Mouse (Mus musculus): ENCODE measurements at regions not wholly inside any gene's neighbourhood (a gene's known extent, or its start where the extent isn't known, plus 50 kb on each side); places are given as distances from the start of the nearest gene placed in this dataset.
"Not testable (repeated sequence)": the region's sequence is repeated elsewhere in the genome, so short reads cannot be mapped to it uniquely, and the experiment has no call there.

GRCm38 (mm10) chr3:57935042-57935610 is 87.2 kb upstream of the Pfn2 start:
- Histone ChIP-seq H3K27me3 (no peaks in the 10 kb centered on the region), H3K4me2 (no peak overlapping the region), H3K4me1 (replicated peaks) (no peaks in the 10 kb centered on the region), H3K36me3 (no peaks in the 10 kb centered on the region), H3K9ac (replicated peaks) (no peak overlapping the region), H3K4me3 (replicated peaks) (no peak overlapping the region), H3K9me3 (no peaks in the 10 kb centered on the region), H3K27ac (no peak overlapping the region)
- 66% methylated on average over 5 of the region's 5 CpGs for WGBS
- no peak for ATAC-seq (ENCODE audit: insufficient number of reproducible peaks, insufficient read depth, low FRiP score, low TSS enrichment, low read depth)

DNA sequence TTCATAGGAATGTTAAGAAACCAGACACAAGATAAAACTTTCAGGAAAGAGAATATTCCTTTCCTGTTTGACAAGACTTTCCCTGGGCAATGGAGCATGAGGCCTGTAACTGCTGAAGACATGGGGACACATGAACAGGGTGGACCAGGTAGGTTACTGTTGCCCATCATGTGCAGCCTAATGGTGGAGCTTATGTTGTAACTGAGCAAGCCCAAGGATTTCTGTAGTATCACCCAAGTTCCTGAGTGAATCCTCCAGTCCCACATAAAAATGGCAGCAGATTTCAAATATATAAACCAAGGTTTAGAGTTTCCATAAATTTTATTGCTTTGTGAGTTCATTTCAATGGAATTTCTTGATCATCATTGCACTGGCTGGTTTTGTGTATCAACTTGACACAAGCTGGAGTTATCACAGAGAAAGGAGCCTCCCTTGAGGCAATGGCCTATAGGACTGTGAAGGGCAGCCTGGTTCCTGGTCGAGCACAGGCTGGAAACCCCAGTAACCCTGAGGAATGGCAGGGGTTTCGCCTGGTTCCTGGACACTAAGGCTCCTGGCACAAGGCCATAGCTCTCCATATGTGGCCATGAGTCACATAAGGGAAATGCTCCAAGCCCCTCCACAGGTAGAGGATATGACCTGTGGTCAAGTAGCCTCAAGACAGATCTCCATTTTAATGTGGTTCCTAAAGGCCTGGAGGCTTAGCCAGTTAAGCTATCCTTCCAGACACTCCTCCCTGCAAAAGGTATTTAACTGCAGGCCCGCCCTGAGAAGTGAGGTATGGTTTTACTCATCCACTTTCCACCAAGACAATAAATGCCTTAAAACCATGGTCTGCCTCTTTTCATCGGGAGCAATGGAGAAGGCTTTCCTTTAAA is 92.9 kb upstream of the Pfn2 start:
- Histone ChIP-seq H3K4me2 (no peak overlapping the region), H3K36me3 (no peaks in the 10 kb centered on the region), H3K27ac (no peak overlapping the region), H3K4me3 (replicated peaks) (no peak overlapping the region), H3K27me3 (no peaks in the 10 kb centered on the region), H3K9ac (replicated peaks) (no peak overlapping the region), H3K9me3 (no peaks in the 10 kb centered on the region), H3K4me1 (replicated peaks) (no peaks in the 10 kb centered on the region)
- WGBS = 79% methylated on average over 4 of the region's 4 CpGs
- no peak for ATAC-seq (ENCODE audit: insufficient number of reproducible peaks, insufficient read depth, low FRiP score, low TSS enrichment, low read depth)

DNA sequence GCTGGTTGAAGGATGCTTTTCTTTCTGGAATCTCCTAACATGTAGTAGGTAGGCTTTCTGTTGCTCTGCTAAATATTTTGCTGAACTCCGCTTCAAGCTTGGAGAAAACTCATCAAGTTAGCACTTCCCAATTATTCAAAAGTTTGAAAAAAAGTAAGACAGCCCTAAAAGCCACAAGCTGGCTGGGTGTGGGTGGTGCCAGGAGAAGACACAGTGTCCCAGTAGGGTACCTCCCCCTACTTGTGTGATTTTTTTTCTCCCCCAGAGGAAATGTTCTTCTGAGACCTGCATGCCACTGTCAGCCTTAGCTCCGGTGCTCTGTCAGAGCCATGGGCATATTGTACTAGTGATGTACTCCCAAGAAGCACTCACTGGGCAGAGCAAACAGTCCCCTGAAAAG is 96.8 kb upstream of the Pfn2 start:
- no peaks in the 10 kb centered on the region for H3K36me3 ChIP-seq
- WGBS = 93% methylated on average over 2 of the region's 2 CpGs

DNA sequence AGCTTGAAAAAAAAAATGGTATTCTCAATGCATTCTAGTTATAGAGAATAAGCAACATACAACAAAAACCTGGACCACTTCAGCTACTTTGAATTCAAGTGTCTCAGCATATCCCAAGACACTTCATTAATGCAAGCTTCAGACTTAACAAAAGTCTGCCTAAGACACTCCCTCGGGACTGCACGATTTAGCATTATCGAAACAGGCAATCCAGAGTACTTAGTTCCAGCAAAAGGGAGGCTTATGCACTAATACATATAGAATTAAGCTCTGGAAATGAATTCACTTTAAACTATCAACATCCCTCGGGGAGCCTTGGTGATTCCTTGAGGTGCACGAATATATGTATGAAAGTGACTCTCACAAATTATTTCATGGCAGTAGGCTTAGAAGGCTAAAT is 97.9 kb upstream of the Pfn2 start:
- Histone ChIP-seq H3K27ac (no peak overlapping the region), H3K36me3 (no peaks in the 10 kb centered on the region), H3K4me2 (no peak overlapping the region), H3K4me1 (replicated peaks) (0 out of 2 replicates have a peak, but pooled peaks cover 3% of the 10 kb centered on the region), H3K27me3 (0 out of 2 replicates have a peak, but pooled peaks cover 1% of the 10 kb centered on the region), H3K9ac (replicated peaks) (no peak overlapping the region), H3K4me3 (replicated peaks) (no peak overlapping the region), H3K9me3 (no peaks in the 10 kb centered on the region)
- ATAC-seq (ENCODE audit: insufficient number of reproducible peaks, insufficient read depth, low FRiP score, low TSS enrichment, low read depth) = no peak
- WGBS = 87% methylated on average over 5 of the region's 5 CpGs

More for the DNA sequence above, 96.8 kb upstream of the Pfn2 start:
- H3K9ac ChIP-seq (replicated peaks) = no peak overlapping the region
- no peaks in the 10 kb centered on the region for H3K9me3 ChIP-seq
- no peak overlapping the region for H3K4me3 ChIP-seq (replicated peaks)
- H3K27ac ChIP-seq = no peak overlapping the region
- H3K4me2 ChIP-seq = no peak overlapping the region
- no peaks in the 10 kb centered on the region for H3K27me3 ChIP-seq
- 0 out of 2 replicates have a peak, but pooled peaks cover 3% of the 10 kb centered on the region for H3K4me1 ChIP-seq (replicated peaks)
- no peak for ATAC-seq (ENCODE audit: insufficient number of reproducible peaks, insufficient read depth, low FRiP score, low TSS enrichment, low read depth)

GRCm38 (mm10) chr3:57947331-57947730 is 99.5 kb upstream of the Pfn2 start:
- ATAC-seq (ENCODE audit: insufficient number of reproducible peaks, insufficient read depth, low FRiP score, low TSS enrichment, low read depth) = no peak
- no peak overlapping the region for H3K4me2 ChIP-seq
- H3K36me3 ChIP-seq = no peaks in the 10 kb centered on the region
- H3K4me1 ChIP-seq (replicated peaks) = 0 out of 2 replicates have a peak, but pooled peaks cover 3% of the 10 kb centered on the region
- WGBS = 87% methylated on average over 2 of the region's 2 CpGs
- H3K9me3 ChIP-seq = no peaks in the 10 kb centered on the region
- H3K9ac ChIP-seq (replicated peaks) = no peak overlapping the region
- no peak overlapping the region for H3K4me3 ChIP-seq (replicated peaks)
- H3K27ac ChIP-seq = no peak overlapping the region
- H3K27me3 ChIP-seq = 0 out of 2 replicates have a peak, but pooled peaks cover 5% of the 10 kb centered on the region

- H3K27ac ChIP-seq = no peak overlapping the region
- 0 out of 2 replicates have a peak, but pooled peaks cover 5% of the 10 kb centered on the region for H3K27me3 ChIP-seq
- no peaks in the 10 kb centered on the region for H3K9me3 ChIP-seq
- no peaks in the 10 kb centered on the region for H3K36me3 ChIP-seq
- 80% methylated on average over 1 of the region's 1 CpGs for WGBS
- H3K4me3 ChIP-seq (replicated peaks) = no peak overlapping the region
- 0 out of 2 replicates have a peak, but pooled peaks cover 3% of the 10 kb centered on the region for H3K4me1 ChIP-seq (replicated peaks)
- no peak overlapping the region for H3K4me2 ChIP-seq
- ATAC-seq (ENCODE audit: insufficient number of reproducible peaks, insufficient read depth, low FRiP score, low TSS enrichment, low read depth) = no peak
- H3K9ac ChIP-seq (replicated peaks) = no peak overlapping the region
These were observed 100.8 kb upstream of the Pfn2 start for GRCm38 (mm10) chr3:57948720-57949119.

DNA sequence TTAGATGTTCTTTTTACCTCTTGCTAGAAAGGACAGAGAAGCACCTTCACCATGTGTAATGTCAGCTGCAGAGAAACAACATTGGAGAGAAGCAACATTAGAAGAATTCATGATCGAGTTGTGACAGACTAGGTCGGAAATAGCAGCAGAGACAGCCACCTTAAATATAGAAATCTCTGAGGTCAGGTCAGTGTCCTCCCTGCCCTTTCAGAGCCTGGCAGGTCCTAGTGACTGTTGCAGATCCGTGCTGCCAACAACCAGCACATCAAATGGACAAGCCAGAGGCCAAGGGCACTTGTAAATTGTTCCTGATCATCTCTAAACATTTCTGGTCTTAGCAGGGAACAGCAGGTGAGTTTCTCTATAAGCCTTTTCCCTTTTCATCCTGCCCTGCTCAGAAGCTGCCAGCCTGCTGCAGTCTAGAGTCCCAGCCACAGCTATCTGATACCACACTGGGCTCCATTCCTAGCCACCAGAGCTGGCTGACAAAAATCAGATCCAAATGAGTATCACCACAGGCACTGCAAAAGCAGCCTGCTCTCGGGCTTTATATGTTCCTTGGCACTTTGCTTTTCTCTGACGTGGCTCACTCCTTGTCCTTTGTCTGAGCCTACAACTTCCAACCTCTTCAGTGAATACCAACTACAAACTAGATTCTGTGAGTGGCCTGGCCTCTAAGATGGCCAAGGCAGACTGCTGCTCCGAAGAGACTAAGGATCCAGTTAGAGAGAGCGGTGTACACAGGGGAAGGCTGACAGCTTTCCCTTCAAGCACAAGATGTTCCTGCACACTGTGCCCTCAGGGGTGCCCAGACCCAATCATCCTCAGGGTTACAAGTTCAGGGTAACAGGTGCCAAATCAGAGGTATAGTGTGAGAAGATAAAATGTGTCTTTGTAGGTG is 102.8 kb upstream of the Pfn2 start:
- no peak overlapping the region for H3K27ac ChIP-seq
- ATAC-seq (ENCODE audit: insufficient number of reproducible peaks, insufficient read depth, low FRiP score, low TSS enrichment, low read depth) = no peak

DNA sequence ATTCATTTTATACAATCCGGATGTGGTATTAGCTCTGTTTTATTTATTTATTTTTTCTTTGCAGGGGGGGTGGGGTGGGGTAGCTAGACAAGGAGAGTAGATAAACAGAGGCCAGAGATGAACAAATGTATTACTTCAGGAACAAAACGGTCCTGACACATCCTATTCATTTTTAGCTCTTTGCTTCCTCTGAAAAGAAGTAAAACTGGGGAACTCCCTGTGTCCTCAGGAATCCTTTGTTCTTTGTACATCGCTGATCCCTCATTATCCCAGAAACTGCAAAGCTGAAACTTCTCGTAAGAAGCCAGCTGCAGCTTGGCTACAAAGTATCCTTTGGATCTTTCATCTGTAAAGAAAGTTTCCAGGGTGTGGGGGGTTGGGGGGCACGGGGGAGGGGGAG is 103.6 kb upstream of the Pfn2 start:
- Histone ChIP-seq H3K4me1 (replicated peaks) (0 out of 2 replicates have a peak, but pooled peaks cover 3% of the 10 kb centered on the region), H3K27me3 (0 out of 2 replicates have a peak, but pooled peaks cover 5% of the 10 kb centered on the region), H3K9ac (replicated peaks) (no peak overlapping the region), H3K4me2 (no peak overlapping the region), H3K9me3 (no peaks in the 10 kb centered on the region), H3K36me3 (no peaks in the 10 kb centered on the region), H3K4me3 (replicated peaks) (no peak overlapping the region), H3K27ac (no peak overlapping the region)
- 66% methylated on average over 5 of the region's 5 CpGs for WGBS
- ATAC-seq (ENCODE audit: insufficient number of reproducible peaks, insufficient read depth, low FRiP score, low TSS enrichment, low read depth) = no peak

More for the DNA sequence above, 102.8 kb upstream of the Pfn2 start:
- no peak overlapping the region for H3K9ac ChIP-seq (replicated peaks)
- WGBS = 78% methylated on average over 7 of the region's 7 CpGs
- 0 out of 2 replicates have a peak, but pooled peaks cover 5% of the 10 kb centered on the region for H3K27me3 ChIP-seq
- 0 out of 2 replicates have a peak, but pooled peaks cover 3% of the 10 kb centered on the region for H3K4me1 ChIP-seq (replicated peaks)
- no peaks in the 10 kb centered on the region for H3K36me3 ChIP-seq
- no peak overlapping the region for H3K4me2 ChIP-seq
- no peaks in the 10 kb centered on the region for H3K9me3 ChIP-seq
- no peak overlapping the region for H3K4me3 ChIP-seq (replicated peaks)

DNA sequence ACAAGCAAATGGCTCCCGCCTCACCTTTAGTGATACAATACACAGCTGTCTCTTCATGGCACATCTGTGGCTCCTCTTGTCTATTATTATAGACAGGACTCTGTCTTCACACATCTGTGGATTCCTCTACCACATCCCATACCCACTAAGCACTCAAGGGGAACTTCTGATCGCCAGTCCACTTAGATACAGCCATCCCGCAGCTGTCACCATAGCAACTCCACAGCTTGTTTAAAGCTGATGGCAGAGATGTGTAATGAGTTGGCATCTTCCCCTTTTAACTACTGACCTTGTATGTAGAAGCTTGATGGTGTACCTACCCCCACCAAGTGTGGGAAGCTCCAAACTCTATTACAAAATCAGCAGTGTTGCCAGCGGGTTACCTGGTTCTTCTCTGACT is 109.5 kb upstream of the Pfn2 start:
- no peaks in the 10 kb centered on the region for H3K4me1 ChIP-seq (replicated peaks)
- no peak overlapping the region for H3K9ac ChIP-seq (replicated peaks)
- peaks cover 3% of the 10 kb centered on the region; the same call in 1 of the 2 replicates for H3K9me3 ChIP-seq
- H3K27me3 ChIP-seq = no peaks in the 10 kb centered on the region
- H3K36me3 ChIP-seq = no peaks in the 10 kb centered on the region
- H3K4me3 ChIP-seq (replicated peaks) = no peak overlapping the region
- no peak overlapping the region for H3K27ac ChIP-seq
- no peak overlapping the region for H3K4me2 ChIP-seq
- ATAC-seq (ENCODE audit: insufficient number of reproducible peaks, insufficient read depth, low FRiP score, low TSS enrichment, low read depth) = no peak
- 83% methylated on average over 4 of the region's 4 CpGs for WGBS

DNA sequence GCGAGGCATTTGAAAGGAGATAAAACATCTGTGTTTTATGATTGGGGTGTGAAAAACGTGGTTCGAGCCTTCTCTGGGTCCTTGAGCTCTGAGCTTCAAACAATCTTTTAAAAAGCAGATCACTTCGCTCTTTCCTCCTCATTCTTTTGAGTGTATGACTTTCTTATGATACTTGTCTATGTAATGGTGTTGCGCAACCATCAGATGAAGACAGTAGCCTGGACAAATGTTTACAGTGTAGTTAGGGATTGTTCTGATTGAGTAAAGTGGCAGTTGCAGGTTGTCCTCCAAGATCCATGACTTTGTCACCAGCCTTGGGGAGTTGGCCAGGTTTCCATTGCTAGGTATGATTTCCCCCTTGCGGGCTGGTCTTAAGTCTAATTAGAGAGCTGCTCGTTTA is 116.1 kb upstream of the Pfn2 start:
- 90% methylated on average over 7 of the region's 7 CpGs for WGBS
- Histone ChIP-seq H3K4me3 (replicated peaks) (no peak overlapping the region), H3K9me3 (peaks cover 3% of the 10 kb centered on the region; the same call in 1 of the 2 replicates), H3K9ac (replicated peaks) (no peak overlapping the region), H3K27me3 (no peaks in the 10 kb centered on the region), H3K4me1 (replicated peaks) (no peaks in the 10 kb centered on the region), H3K36me3 (no peaks in the 10 kb centered on the region), H3K4me2 (no peak overlapping the region), H3K27ac (no peak overlapping the region)
- no peak for ATAC-seq (ENCODE audit: insufficient number of reproducible peaks, insufficient read depth, low FRiP score, low TSS enrichment, low read depth)

- not testable (repeated sequence) for H3K4me2 ChIP-seq; ATAC-seq (ENCODE audit: insufficient number of reproducible peaks, insufficient read depth, low FRiP score, low TSS enrichment, low read depth)
These were observed 122.7 kb upstream of the Pfn2 start for GRCm38 (mm10) chr3:57970614-57971013.

More at GRCm38 (mm10) chr3:57970614-57971013, 122.7 kb upstream of the Pfn2 start:
- not testable (repeated sequence) for H3K36me3 ChIP-seq; H3K9me3 ChIP-seq; H3K4me1 ChIP-seq (replicated peaks); H3K27me3 ChIP-seq; H3K27ac ChIP-seq; H3K4me3 ChIP-seq (replicated peaks); H3K9ac ChIP-seq (replicated peaks)
- WGBS = 90% methylated on average over 2 of the region's 2 CpGs

All from limb, embryonic 12.5 days (tissue).